Mouse (Mus musculus) intestine, embryonic 16.5 days (tissue): ENCODE results near the gene Tmem44. TPM values are rescaled to one million over a fixed set of nuclear protein-coding genes. Genes with fewer than 3 reads are reported as not detected.

Experiments used
- ATAC-seq: fragments of 200-750 bp; cut with Nextera tagmentation; 2 replicates; pipeline ENCODE4 v1.8.0; 2017; ENCODE audit warnings: moderate TSS enrichment, moderate library complexity
- H3K27ac ChIP-seq: fragments of 300-500 bp; sonication (generic); 2 replicates; pipeline ENCODE4 v1.5.1; 2014; ENCODE audit warnings: mild to moderate bottlenecking, low read length
- H3K27me3 ChIP-seq: fragments of 300-500 bp; sonication (generic); replicated peaks from 2 replicates; pipeline ENCODE4 v1.6.1; 2014; ENCODE audit warnings: low read length, control low read depth, mixed read lengths; ENCODE audit not compliant: control insufficient read depth, insufficient read depth
- H3K36me3 ChIP-seq: fragments of 300-500 bp; sonication (generic); 2 replicates; pipeline ENCODE4 v1.6.1; 2014; ENCODE audit warnings: low read length, control low read depth; ENCODE audit not compliant: control insufficient read depth, insufficient read depth
- H3K4me1 ChIP-seq: fragments of 300-500 bp; sonication (generic); 2 replicates; pipeline ENCODE4 v1.6.1; 2014; ENCODE audit warnings: low read length, control low read depth, mixed read lengths; ENCODE audit not compliant: control insufficient read depth, insufficient read depth
- H3K4me2 ChIP-seq: fragments of 300-500 bp; sonication (generic); 2 replicates; pipeline ENCODE4 v1.6.1; 2014; ENCODE audit warnings: low read depth, low read length, control low read depth
- H3K4me3 ChIP-seq: fragments of 300-500 bp; sonication (generic); 2 replicates; pipeline ENCODE4 v1.5.1; 2014; ENCODE audit warnings: mild to moderate bottlenecking, low read length
- H3K9ac ChIP-seq: fragments of 300-500 bp; sonication (generic); 2 replicates; pipeline ENCODE4 v1.6.1; 2014; ENCODE audit warnings: low read depth, low read length
- H3K9me3 ChIP-seq: fragments of 300-500 bp; sonication (generic); 2 replicates; pipeline ENCODE4 v1.6.1; 2016; ENCODE audit warnings: low read length, control low read depth; ENCODE audit not compliant: control insufficient read depth
- WGBS: fragments of 180-500 bp; shearing (Covaris S2); extraction: QIAGEN DNeasy Blood & Tissue Kit; methylation state at CpG from one replicate; pipeline ENCODE4 v1.1.7; 2014; 5-methylcytosine and 5-hydroxymethylcytosine counted together
- polyA plus RNA-seq: library from polyadenylated mRNA; unstranded; fragments of >200 nt; fragmentation: Nextera tagmentation; extraction: Ambion mirVana; gene quantifications from 2 replicates; pipeline ENCODE4 v1.2.1, GENCODE M21; 2015

Tmem44 gene
- polyA plus RNA-seq, 1 experiment from 2014 or later: 8.4 TPM

DNA sequence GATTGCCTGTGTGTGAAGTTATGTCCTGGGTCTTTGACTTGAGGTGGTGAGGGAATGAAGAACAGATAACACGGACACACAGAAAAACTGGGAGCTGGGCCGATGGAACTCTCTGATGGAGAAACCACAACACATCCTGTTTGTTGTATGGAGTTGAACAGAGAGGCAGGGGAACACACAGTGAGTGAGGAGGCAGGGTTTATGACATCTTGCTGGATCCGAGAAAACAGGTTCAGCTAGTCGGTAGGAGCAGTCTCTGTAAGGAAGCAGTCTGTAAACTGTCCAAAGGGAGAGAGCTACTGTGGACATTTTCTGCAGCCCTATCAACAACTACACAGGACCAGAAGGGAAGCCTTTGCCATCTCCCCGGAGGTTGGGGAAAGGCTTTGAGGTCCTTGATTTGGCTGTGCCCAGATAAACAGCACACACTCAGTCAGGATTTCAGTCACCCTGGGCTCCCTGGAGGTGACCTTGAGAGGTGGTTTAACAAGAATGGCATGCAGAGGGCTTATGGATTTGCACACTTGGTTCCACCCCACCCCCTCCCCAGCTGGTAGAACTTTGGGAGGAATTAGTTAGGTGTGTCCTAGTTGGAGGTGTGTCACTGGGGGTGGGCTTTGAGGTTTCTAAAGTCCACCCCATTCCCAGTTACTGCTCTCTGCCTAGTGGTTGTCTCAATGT is 8.8 kb upstream of the Tmem44 start:
- H3K27ac ChIP-seq: peak overlapping the region; percentile 13; the same call in 1 of the 2 replicates
- no peak overlapping the region for H3K4me3 ChIP-seq
- no peak overlapping the region for H3K4me2 ChIP-seq
- H3K4me1 ChIP-seq: 0 out of 2 replicates have a peak, but pooled peaks cover 2% of the 10 kb centered on the region
- no peaks in the 10 kb centered on the region for H3K27me3 ChIP-seq
- WGBS: 69% methylated on average over 5 of the region's 5 CpGs
- peaks cover 17% of the 10 kb centered on the region for H3K36me3 ChIP-seq
- no peak overlapping the region for H3K9ac ChIP-seq
- ATAC-seq: peak; percentile 62
- H3K9me3 ChIP-seq: peaks cover 6% of the 10 kb centered on the region

DNA sequence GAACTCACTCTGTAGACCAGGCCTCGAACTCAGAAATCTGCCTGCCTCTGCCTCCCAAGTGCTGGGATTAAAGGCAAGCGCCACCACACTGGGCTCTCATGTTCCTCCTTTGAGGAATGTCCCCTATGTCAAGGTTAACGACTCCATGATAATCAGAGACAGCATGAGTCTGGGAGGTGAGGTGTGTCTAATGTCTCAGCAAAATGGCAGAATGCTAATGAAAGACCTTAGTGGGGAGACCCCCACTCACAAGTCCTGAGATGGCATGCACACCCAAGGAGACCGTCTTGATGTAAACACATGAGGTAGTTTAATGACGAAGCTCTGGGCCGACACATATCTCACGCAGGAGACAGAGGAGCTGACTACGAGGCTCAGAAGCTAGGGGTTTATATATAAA is 3.5 kb upstream of the Tmem44 start:
- Histone ChIP-seq H3K27me3 (no peaks in the 10 kb centered on the region), H3K36me3 (peaks cover 5% of the 10 kb centered on the region; the same call in 1 of the 2 replicates), H3K27ac (no peak overlapping the region), H3K9ac (no peak overlapping the region), H3K4me2 (no peak overlapping the region), H3K4me1 (peaks cover 3% of the 10 kb centered on the region; the same call in 1 of the 2 replicates), H3K4me3 (no peak overlapping the region), H3K9me3 (peaks cover 6% of the 10 kb centered on the region)
- 92% methylated on average over 8 of the region's 8 CpGs for WGBS
- ATAC-seq: no peak

DNA sequence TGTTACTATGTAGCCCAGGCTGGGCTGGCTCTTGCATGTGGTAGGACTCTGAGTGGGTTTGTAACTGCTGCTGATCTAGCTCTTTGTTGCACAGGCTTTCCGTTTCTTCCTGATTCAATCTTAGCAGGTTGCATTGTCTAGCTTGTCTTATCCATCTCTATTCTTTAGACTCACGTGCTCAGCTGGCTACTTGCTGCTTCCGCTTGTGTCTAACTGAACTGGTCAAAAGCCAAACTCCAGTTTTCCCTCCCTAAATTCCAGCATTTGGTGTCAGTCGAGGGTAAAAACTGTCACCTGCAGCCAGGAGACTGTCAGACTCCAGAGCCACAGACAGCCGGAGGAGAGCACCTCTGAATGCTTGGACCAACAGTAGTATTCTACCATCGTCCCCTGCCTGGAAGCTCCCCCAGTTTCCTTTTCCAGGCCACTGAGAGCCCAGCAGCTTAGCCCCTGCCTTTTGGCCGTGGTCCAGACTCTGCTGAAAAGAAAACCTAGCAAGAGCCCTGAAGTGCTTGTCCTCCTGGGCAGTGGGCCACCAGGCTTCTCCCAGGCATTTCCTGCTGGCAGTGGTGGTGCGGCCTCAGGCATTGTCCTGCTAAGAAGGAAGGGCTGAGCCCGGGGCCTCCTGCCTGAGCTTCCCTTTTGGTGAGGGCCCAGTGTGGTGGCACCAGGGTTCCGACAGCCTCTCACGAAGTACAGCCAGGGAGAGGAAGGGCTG is 2.1 kb upstream of the Tmem44 start:
- 37% methylated on average over 11 of the region's 11 CpGs for WGBS
- H3K27me3 ChIP-seq: no peaks in the 10 kb centered on the region
- H3K9ac ChIP-seq: 0 out of 2 replicates have a peak overlapping the region, but pooled peaks have one; percentile 38
- no peak overlapping the region for H3K4me2 ChIP-seq
- ATAC-seq: peak; percentile 18; the same call in 1 of the 2 replicates
- H3K36me3 ChIP-seq: no peaks in the 10 kb centered on the region
- peaks cover 6% of the 10 kb centered on the region for H3K9me3 ChIP-seq
- no peak overlapping the region for H3K4me3 ChIP-seq
- peak overlapping the region; percentile 69 for H3K27ac ChIP-seq
- peaks cover 3% of the 10 kb centered on the region; the same call in 1 of the 2 replicates for H3K4me1 ChIP-seq

DNA sequence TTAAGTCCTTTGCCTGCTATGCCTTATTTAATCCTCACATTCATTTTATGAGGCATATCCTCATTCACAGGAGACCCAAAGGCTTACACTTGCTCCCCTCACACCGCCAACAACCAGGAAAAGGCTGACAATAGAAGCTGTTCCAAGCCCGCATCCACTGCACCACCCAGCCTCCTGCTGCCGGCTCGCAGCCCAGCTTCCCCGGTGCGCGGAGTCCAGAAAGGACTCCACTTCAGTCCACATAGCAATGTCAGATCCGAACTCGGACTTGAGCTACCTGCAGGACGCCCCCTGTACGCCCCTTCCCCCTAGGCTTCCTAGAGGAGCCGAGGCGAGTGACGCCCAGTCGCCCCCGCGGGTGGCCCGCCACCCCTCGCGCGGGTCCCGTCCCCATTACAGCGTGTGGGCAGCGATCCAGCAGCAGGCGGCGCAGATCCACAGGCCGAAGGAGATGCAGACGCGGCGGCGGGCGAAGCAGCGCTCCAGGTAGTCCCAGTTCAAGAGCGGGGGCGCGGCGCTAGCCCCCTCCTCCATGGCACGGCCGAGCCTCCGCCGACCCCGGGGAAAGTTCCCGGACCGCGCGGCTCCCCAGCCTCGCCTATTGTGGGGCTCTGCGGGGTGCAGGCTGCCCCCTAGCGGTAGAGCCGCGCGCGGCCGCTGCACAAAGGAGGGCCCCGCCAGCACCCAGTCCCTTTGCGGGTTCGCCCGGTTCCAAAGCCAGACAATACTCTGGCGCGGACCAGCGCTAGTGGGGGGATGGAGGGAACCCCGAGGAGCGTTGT is 485 bp downstream of the Tmem44 start:
- WGBS: under 1% methylated on average over 62 of the region's 63 CpGs
- no peak overlapping the region for H3K27ac ChIP-seq
- peak; percentile 94 for ATAC-seq
- H3K9me3 ChIP-seq: peaks cover under 1% of the 10 kb centered on the region; the same call in 1 of the 2 replicates
- peak overlapping the region; percentile 92 for H3K9ac ChIP-seq
- H3K4me2 ChIP-seq: peak overlapping the region; percentile 95
- H3K4me3 ChIP-seq: peak overlapping the region; percentile 80
- H3K27me3 ChIP-seq: no peaks in the 10 kb centered on the region
- H3K36me3 ChIP-seq: no peaks in the 10 kb centered on the region
- peaks cover 3% of the 10 kb centered on the region; the same call in 1 of the 2 replicates for H3K4me1 ChIP-seq

DNA sequence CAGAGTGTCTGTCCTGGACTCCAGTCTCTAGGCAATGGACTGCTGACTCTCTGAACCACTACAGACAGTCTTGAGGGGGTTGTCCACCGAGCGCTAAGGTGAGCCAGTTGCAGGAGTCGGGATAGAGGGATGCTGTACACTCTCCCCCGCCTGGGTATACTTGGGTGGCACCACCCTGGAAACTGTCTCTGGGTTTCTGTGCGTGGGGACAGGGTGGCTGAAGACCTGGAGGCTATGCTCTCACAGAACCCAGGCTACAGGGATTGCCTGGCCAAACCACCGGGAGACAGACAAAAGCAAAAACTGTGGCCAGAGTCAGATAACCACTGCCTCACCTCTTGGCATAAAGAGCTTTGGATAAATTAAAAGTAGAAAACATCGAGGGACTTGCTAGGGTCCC is 1.1 kb downstream of the Tmem44 start:
- Histone ChIP-seq H3K4me1 (peaks cover 3% of the 10 kb centered on the region; the same call in 1 of the 2 replicates), H3K4me3 (peak overlapping the region; percentile 80), H3K4me2 (no peak overlapping the region; the same call in 1 of the 2 replicates), H3K27ac (no peak overlapping the region), H3K9me3 (no peaks in the 10 kb centered on the region), H3K27me3 (no peaks in the 10 kb centered on the region), H3K36me3 (no peaks in the 10 kb centered on the region), H3K9ac (0 out of 2 replicates have a peak overlapping the region, but pooled peaks have one; percentile 92)
- ATAC-seq: no peak
- 83% methylated on average over 7 of the region's 7 CpGs for WGBS

DNA sequence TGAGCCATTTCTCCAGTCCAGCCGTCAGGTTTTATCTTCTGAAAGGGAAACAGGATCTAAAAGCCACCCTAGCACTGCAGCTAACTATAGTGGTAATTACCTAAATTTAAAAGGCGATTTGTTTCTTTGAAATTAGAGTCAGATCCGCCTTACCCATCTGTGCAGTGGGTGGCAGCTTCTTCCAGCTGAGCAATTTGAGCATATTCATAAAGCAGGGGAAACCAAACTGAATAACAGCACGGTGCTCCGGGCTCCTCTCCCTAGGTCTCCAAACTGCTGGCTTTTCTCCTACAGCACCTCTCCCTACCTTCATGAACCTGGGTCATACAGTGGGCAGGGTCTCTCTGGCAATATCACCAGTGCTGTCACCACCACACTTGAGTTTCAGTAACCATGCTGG is 2.4 kb downstream of the Tmem44 start:
- Histone ChIP-seq H3K27ac (no peak overlapping the region), H3K4me3 (no peak overlapping the region), H3K4me1 (peaks cover 3% of the 10 kb centered on the region; the same call in 1 of the 2 replicates), H3K9ac (no peak overlapping the region), H3K4me2 (no peak overlapping the region), H3K36me3 (no peaks in the 10 kb centered on the region), H3K27me3 (no peaks in the 10 kb centered on the region), H3K9me3 (no peaks in the 10 kb centered on the region)
- ATAC-seq: no peak
- WGBS: 90% methylated on average over 5 of the region's 5 CpGs

DNA sequence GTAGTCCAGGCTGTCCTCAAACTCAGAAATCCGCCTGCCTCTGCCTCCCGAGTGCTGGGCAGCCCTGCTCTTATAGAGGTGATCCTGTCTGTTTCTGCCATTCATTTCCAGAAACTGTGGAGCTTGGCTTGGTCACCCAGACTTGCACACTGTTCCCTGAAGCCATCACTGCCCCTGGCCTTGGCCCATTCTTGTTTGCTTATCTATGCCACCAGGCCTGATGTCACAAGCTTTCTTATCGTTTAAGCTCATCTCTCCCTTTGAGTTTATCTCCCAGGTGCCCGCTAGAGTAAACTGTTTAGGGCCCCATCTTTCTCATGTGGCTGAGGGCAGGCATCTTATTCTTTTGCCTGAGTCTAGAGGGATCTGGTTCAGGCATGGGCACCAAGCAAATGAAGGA is 5.9 kb downstream of the Tmem44 start:
- Histone ChIP-seq H3K4me1 (no peaks in the 10 kb centered on the region), H3K9me3 (no peaks in the 10 kb centered on the region), H3K9ac (no peak overlapping the region), H3K27ac (no peak overlapping the region), H3K4me3 (no peak overlapping the region), H3K36me3 (no peaks in the 10 kb centered on the region), H3K4me2 (no peak overlapping the region), H3K27me3 (no peaks in the 10 kb centered on the region)
- 76% methylated on average over 4 of the region's 4 CpGs for WGBS
- ATAC-seq: no peak

DNA sequence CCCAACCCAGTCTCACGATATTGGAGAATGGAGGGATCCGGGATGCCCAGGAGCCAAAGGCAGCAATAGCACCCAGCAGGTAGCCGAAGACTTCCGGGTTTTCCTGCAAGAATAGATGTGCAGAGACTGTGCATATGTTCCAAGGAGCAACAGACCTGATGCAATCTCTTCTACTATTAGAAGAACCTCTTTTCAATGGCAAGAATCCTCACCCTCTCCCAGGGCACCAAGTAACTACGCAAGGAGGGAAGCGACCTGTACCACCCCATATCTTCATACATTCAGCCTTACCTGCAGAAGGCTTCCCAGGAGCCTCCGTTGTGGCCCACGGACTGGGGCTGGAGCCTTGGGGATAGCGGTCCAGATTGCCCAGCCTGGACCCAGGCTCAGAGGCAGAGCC is 7.3 kb downstream of the Tmem44 start:
- no peak for ATAC-seq
- Histone ChIP-seq H3K4me2 (no peak overlapping the region), H3K36me3 (no peaks in the 10 kb centered on the region), H3K9ac (no peak overlapping the region), H3K27ac (no peak overlapping the region), H3K4me3 (no peak overlapping the region), H3K4me1 (no peaks in the 10 kb centered on the region), H3K9me3 (no peaks in the 10 kb centered on the region), H3K27me3 (no peaks in the 10 kb centered on the region)
- 82% methylated on average over 9 of the region's 9 CpGs for WGBS

DNA sequence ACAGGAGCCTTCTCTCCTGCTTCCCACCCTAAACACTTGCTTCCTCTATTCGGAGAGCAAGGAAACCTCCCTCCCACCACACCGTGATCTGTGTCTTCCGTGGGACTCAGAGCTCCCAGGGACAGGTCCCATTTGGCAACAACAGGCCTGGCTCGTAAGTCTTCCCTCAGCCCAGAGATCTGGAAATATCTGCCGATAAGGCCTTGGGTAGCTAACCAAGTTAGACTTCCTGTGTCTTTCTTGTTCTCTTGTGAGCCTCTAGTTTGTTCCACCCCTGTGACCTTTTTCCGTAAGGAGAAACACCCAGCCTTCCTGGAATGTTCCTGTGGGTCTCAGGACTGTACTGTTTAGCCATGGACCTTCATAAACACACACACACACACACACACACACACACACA is 7.8 kb downstream of the Tmem44 start:
- Histone ChIP-seq H3K9me3 (no peaks in the 10 kb centered on the region), H3K27me3 (no peaks in the 10 kb centered on the region), H3K4me2 (no peak overlapping the region), H3K36me3 (no peaks in the 10 kb centered on the region), H3K4me1 (no peaks in the 10 kb centered on the region), H3K9ac (no peak overlapping the region), H3K4me3 (no peak overlapping the region), H3K27ac (no peak overlapping the region)
- ATAC-seq: no peak
- WGBS: 69% methylated on average over 6 of the region's 6 CpGs
